Mouse (Mus musculus): Measurements from ENCODE around the gene Uckl1. TPM values are rescaled to one million over a fixed set of nuclear protein-coding genes. Genes with fewer than 3 reads are reported as not detected.

The Uckl1 gene
- total and polyA plus RNA-seq, 3 experiments = 16.0 to 31.9 (median 18.7) TPM

DNA sequence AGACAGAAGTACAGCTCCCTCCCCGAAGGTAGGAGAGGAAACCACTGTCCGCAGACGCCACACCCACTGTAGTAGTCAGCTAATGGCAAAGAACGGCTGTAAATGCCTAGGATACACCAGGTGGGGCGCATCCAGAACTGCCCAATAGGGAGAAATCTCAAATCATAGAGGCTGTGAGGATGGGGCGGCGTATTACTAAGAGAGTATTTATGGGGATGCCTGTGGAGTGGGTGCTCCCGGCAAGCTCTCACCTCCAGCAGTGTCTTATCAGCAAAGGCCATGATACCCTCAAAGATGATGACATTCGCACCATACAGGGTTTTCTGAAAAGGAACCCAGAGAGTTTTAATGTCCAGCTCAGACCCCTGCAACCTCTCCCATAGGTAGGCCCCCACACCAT, 10.7 kb downstream of the Uckl1 start:
- no peak for DNase-seq (ENCODE audit: extremely low read depth)
- Histone ChIP-seq H3K9me3 (replicated peaks; ENCODE audit: low read length) (no peaks in the 10 kb centered on the region), H3K79me2 (replicated peaks; ENCODE audit: control insufficient read depth, extremely low read depth, insufficient read depth, poor library complexity, severe bottlenecking) (no peaks in the 10 kb centered on the region), H3K9ac (ENCODE audit: insufficient read depth, low read depth) (no peak overlapping the region), H3K27ac (ENCODE audit: insufficient read depth, low read depth) (no peak overlapping the region), H3K36me3 (replicated peaks in 1 of 2; ENCODE audit: control insufficient read depth in 1 of 2, insufficient read depth in 1 of 2, low read length in 1 of 2) (peaks cover 46 to 76% of the 10 kb centered on the region in 2 experiments), H3K4me2 (ENCODE audit: insufficient read depth, low read depth, poor library complexity, severe bottlenecking) (no peak overlapping the region), H3K4me1 (ENCODE audit: control insufficient read depth in 1 of 2, insufficient read depth in 2 of 2) (peaks cover 0 to 3% of the 10 kb centered on the region in 2 experiments; a peak in 1 of 4 replicates), H3K27me3 (replicated peaks) (no peaks in the 10 kb centered on the region), H3K4me3 (replicated peaks in 1 of 3; ENCODE audit: low read depth in 2 of 3, low read length in 2 of 3, poor library complexity in 1 of 3) (no peak overlapping the region)
- dilution Hi-C loops (cut with MboI; ENCODE audit: extremely low pct_ligation_motif_present, extremely low pct_unique_long_range_greater_than_20kb, low sequenced_read_pairs) (no loop called here), in situ Hi-C loops (cut with MboI; ENCODE audit: low pct_ligation_motif_present, low pct_unique_long_range_greater_than_20kb, low sequenced_read_pairs) (no loop called here)
- no peak for TF ChIP-seq PAX5 (IDR thresholded peaks at IDR 0.05; ENCODE audit: low read length)
- no peak for TF ChIP-seq MYC (IDR thresholded peaks at IDR 0.05; ENCODE audit: low read depth, low read length)
- TF ChIP-seq KAT2A (IDR thresholded peaks at IDR 0.05; ENCODE audit: insufficient replicate concordance, low read length) = no peak
- no peak for TF ChIP-seq UBTF (IDR thresholded peaks at IDR 0.05; ENCODE audit: low read depth, low read length)
- no peak for TF ChIP-seq CHD1 (IDR thresholded peaks at IDR 0.05; ENCODE audit: low read depth, low read length)
- no peak for TF ChIP-seq CTCF (conservative IDR thresholded peaks at IDR 0.05 in 1 of 2, IDR thresholded peaks at IDR 0.05 in 1 of 2; ENCODE audit: low read depth in 2 of 2, low read length in 2 of 2)
- TF ChIP-seq POLR2A (IDR thresholded peaks at IDR 0.05; ENCODE audit: low read depth, low read length) = no peak
- TF ChIP-seq USF1 (IDR thresholded peaks at IDR 0.05; ENCODE audit: low read depth, low read length) = no peak
- no peak for TF ChIP-seq ZC3H11A (IDR thresholded peaks at IDR 0.05; ENCODE audit: low read depth, low read length)

DNA sequence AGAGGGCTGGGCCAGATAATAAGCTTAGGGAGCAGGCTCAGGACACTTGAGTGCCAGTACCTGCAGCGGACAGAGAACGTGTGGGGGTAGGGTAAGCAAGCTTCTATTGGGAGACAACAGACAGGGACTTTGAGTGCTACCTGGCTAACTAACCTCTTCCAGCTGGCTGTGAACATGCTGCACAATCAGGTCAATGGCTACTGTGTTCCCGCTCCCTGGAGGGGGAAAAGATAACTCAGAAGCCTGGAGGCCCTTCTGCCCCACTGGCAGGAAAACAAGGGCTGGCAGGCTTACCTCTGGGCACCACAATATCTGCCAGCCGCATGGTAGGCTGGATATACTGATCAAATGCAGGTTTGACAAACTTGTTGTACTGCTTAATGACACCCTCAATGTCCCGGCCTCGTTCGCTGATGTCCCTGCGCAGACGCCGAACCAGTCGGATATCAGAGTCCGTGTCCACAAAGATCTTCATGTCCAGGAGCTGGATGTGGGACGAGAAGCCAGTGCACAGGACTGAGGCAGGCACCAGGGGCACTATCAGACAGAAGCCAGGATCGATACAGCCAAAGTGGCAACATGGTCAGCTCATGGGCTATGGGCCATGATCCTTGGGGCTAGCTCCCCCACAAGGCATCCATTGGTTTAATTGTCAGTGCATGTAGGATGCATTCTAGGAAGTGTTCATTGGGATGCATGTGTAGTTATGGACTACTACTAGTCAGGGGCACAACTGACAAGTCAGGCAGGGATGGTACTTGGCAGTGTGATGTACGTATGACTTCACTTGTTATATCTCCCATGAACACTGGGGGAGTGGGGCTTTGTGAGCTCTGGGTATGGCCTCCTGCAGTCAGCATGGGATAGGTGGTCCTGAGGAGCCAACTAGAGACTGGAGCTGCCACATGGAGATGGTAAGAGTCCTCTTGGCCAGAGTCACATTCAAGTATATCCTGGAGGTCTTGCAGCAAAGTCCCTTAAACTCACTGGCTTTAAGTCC, 11.5 kb downstream of the Uckl1 start:
- Histone ChIP-seq H3K4me2 (ENCODE audit: insufficient read depth, low read depth, poor library complexity, severe bottlenecking) (no peak overlapping the region), H3K27ac (ENCODE audit: insufficient read depth, low read depth) (no peak overlapping the region), H3K4me3 (replicated peaks in 1 of 3; ENCODE audit: low read depth in 2 of 3, low read length in 2 of 3, poor library complexity in 1 of 3) (no peak overlapping the region), H3K27me3 (replicated peaks) (no peaks in the 10 kb centered on the region), H3K79me2 (replicated peaks; ENCODE audit: control insufficient read depth, extremely low read depth, insufficient read depth, poor library complexity, severe bottlenecking) (no peaks in the 10 kb centered on the region), H3K36me3 (replicated peaks in 1 of 2; ENCODE audit: control insufficient read depth in 1 of 2, insufficient read depth in 1 of 2, low read length in 1 of 2) (peaks cover 46 to 76% of the 10 kb centered on the region in 2 experiments), H3K4me1 (ENCODE audit: control insufficient read depth in 1 of 2, insufficient read depth in 2 of 2) (peaks cover 0 to 7% of the 10 kb centered on the region in 2 experiments; a peak in 2 of 4 replicates), H3K9ac (ENCODE audit: insufficient read depth, low read depth) (no peak overlapping the region), H3K9me3 (replicated peaks; ENCODE audit: low read length) (no peaks in the 10 kb centered on the region)
- in situ Hi-C loops (cut with MboI; ENCODE audit: low pct_ligation_motif_present, low pct_unique_long_range_greater_than_20kb, low sequenced_read_pairs) (no loop called here), dilution Hi-C loops (cut with MboI; ENCODE audit: extremely low pct_ligation_motif_present, extremely low pct_unique_long_range_greater_than_20kb, low sequenced_read_pairs) (no loop called here)
- TF ChIP-seq ETS1 (conservative IDR thresholded peaks at IDR 0.05; ENCODE audit: low read depth, low read length) (no peak), IRF4 (IDR thresholded peaks at IDR 0.05; ENCODE audit: low read depth, low read length) (no peak), RCOR1 (conservative IDR thresholded peaks at IDR 0.05; ENCODE audit: low read depth, low read length) (no peak), UBTF (IDR thresholded peaks at IDR 0.05; ENCODE audit: low read depth, low read length) (no peak)
- no peak for DNase-seq (ENCODE audit: extremely low read depth)
